Mouse (Mus musculus): ENCODE data around the gene Slc25a15.

DNA sequence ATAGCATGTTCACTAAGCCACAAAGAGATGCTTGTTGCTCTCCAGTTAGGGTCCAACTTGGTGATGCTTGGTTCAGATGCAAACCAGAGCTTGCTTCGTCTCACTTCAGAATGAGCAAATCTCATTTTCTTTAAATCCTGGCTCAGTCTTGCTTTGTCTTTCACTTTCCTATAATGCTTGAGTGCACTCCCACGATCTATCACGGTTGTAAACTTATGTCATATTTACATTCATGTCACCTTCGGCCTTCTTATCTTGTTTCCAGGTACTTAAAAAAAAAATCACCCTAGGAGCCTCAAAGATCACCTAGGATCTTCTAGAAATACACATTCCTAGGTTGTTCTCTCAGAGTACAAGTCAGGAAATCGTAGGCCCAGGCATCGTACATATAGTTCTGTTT is 38.5 kb downstream of the Slc25a15 start:
- TF ChIP-seq CTCF (IDR thresholded peaks at IDR 0.05; ENCODE audit: control insufficient read depth, insufficient read depth, low read length) (no peak), POLR2A (IDR thresholded peaks at IDR 0.05; ENCODE audit: borderline replicate concordance, control insufficient read depth, low read depth, low read length) (no peak)

Measured in bone marrow, adult 2 months (tissue).